Mouse (Mus musculus): Measurements from ENCODE around the gene Srsf10.

GRCm38 (mm10) chr4:135882023-135882422, 26.5 kb downstream of the Srsf10 start:
- TF ChIP-seq CTCF (IDR thresholded peaks at IDR 0.05; ENCODE audit: borderline replicate concordance, insufficient read depth, low read length): no peak
- TF ChIP-seq POLR2A (IDR thresholded peaks at IDR 0.05; ENCODE audit: low read depth, low read length): no peak
